Mouse (Mus musculus) cortical plate, adult 2 months (tissue): ENCODE measurements around the gene Gsk3b.

ENCODE experiments used
- CTCF ChIP-seq: fragments of 200-500 bp; IDR thresholded peaks from 2 replicates; pipeline ENCODE4 v1.5.1; 2011; ENCODE audit warnings: mild to moderate bottlenecking, control low read depth, low read length; ENCODE audit not compliant: insufficient read depth; ENCODE audit errors: extremely low read depth
- POLR2A ChIP-seq: fragments of 200-500 bp; IDR thresholded peaks from 2 replicates; pipeline ENCODE4 v1.6.1; 2011; ENCODE audit warnings: mild to moderate bottlenecking, low read length, control low read depth; ENCODE audit not compliant: insufficient read depth; ENCODE audit errors: extremely low read depth

- no peak for TF ChIP-seq POLR2A
- no peak for TF ChIP-seq CTCF
Observed at GRCm38 (mm10) chr16:38279794-38280193, 191.0 kb downstream of the Gsk3b start.
